Mouse (Mus musculus) liver, embryonic 15.5 days (tissue): Measurements from ENCODE around the gene Arhgap19. TPM values are rescaled to one million over a fixed set of nuclear protein-coding genes. Genes with fewer than 3 reads are reported as not detected.

Source experiments
- ATAC-seq: fragments of 200-750 bp; cut with Nextera tagmentation; 2 replicates; pipeline ENCODE4 v1.8.0; 2017; ENCODE audit warnings: moderate number of reproducible peaks, mild to moderate bottlenecking, moderate library complexity; ENCODE audit not compliant: insufficient read depth
- H3K27ac ChIP-seq: fragments of 300-500 bp; sonication (generic); replicated peaks from 2 replicates; pipeline ENCODE4 v1.5.1; 2015; ENCODE audit warnings: mild to moderate bottlenecking, inconsistent platforms
- H3K27me3 ChIP-seq: fragments of 300-500 bp; sonication (generic); 2 replicates; pipeline ENCODE4 v1.6.1; 2015; ENCODE audit warnings: mild to moderate bottlenecking, inconsistent platforms
- H3K36me3 ChIP-seq: fragments of 300-500 bp; sonication (generic); replicated peaks from 2 replicates; pipeline ENCODE4 v1.6.1; 2015; ENCODE audit warnings: moderate library complexity, mild to moderate bottlenecking, inconsistent platforms
- H3K4me1 ChIP-seq: fragments of 300-500 bp; sonication (generic); replicated peaks from 2 replicates; pipeline ENCODE4 v1.6.1; 2015; ENCODE audit warnings: inconsistent platforms
- H3K4me2 ChIP-seq: fragments of 300-500 bp; sonication (generic); 2 replicates; pipeline ENCODE4 v1.6.1; 2015; ENCODE audit warnings: moderate library complexity, mild to moderate bottlenecking, inconsistent platforms
- H3K4me3 ChIP-seq: fragments of 300-500 bp; sonication (generic); replicated peaks from 2 replicates; pipeline ENCODE4 v1.5.1; 2015; ENCODE audit warnings: mild to moderate bottlenecking, inconsistent platforms
- H3K9ac ChIP-seq: fragments of 300-500 bp; sonication (generic); 2 replicates; pipeline ENCODE4 v1.6.1; 2015; ENCODE audit warnings: moderate library complexity, mild to moderate bottlenecking, inconsistent platforms
- H3K9me3 ChIP-seq: fragments of 300-500 bp; sonication (generic); replicated peaks from 2 replicates; pipeline ENCODE4 v1.6.1; 2016; ENCODE audit warnings: inconsistent platforms
- WGBS: fragments of 180-500 bp; shearing (Covaris S2); methylation state at CpG from one replicate; pipeline ENCODE4 v1.1.7; 2015; ENCODE audit warnings: mixed read lengths; ENCODE audit not compliant: insufficient replicate concordance; 5-methylcytosine and 5-hydroxymethylcytosine counted together
- polyA plus RNA-seq: library from polyadenylated mRNA; unstranded; fragments of >200 nt; fragmentation: Nextera tagmentation; extraction: Ambion mirVana; gene quantifications from 2 replicates; pipeline ENCODE4 v1.2.1, GENCODE M21; 2015

Gene Arhgap19
- polyA plus RNA-seq, 1 experiment from 2014 or later: 26.6 TPM

DNA sequence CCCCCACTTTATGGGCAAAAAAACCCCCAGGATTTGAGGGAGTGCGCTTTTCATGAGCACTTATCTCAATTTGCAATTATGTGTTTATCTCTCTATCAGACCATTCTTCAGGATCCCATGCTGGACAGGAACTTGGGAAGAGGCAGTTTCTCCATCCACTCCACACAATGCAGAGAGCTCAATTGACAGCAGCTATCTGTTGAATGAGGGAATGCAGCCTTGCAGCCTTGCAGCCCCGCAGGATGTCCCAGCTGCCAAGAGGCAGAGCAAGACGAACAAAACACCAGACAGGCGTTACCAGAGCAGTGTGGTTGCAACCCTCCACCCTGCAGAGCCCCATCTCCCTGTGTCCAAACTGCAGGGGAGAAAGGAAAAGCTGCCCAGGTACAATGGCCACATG is 63.0 kb downstream of the Arhgap19 start:
- 10% methylated on average over 4 of the region's 4 CpGs for WGBS
- Histone ChIP-seq H3K9me3 (no peaks in the 10 kb centered on the region), H3K4me2 (peak overlapping the region; percentile 72), H3K27ac (0 out of 2 replicates have a peak overlapping the region, but pooled peaks have one; percentile 54), H3K9ac (0 out of 2 replicates have a peak overlapping the region, but pooled peaks have one; percentile 19), H3K4me1 (peaks cover 31% of the 10 kb centered on the region), H3K4me3 (no peak overlapping the region), H3K36me3 (no peaks in the 10 kb centered on the region), H3K27me3 (peaks cover 64% of the 10 kb centered on the region)
- no peak for ATAC-seq

DNA sequence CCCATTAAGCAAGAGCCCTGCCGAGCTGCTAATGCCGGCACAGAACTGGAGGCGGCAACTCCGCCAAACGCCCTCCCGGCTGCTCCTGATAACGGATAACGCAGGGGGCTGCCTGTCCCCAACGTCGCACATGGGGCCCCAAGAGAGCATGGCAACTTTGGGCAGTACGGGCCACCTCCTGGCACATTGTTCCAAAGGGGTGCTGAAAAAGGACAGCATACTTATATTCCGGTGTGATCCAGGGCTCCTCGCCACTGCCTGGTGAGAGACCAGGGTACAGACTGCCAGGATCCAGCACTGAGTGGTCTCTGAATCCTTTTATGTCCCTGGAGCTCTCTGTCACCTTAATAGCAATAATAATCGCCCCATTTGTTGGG is 63.4 kb downstream of the Arhgap19 start:
- 0 out of 2 replicates have a peak overlapping the region, but pooled peaks have one; percentile 19 for H3K9ac ChIP-seq
- 9% methylated on average over 14 of the region's 14 CpGs for WGBS
- H3K9me3 ChIP-seq: no peaks in the 10 kb centered on the region
- ATAC-seq: peak; percentile 81
- peak overlapping the region; percentile 54 for H3K27ac ChIP-seq
- peak overlapping the region; percentile 72 for H3K4me2 ChIP-seq
- H3K27me3 ChIP-seq: peaks cover 59% of the 10 kb centered on the region
- H3K4me1 ChIP-seq: peaks cover 31% of the 10 kb centered on the region
- H3K4me3 ChIP-seq: peak overlapping the region; percentile 42
- no peaks in the 10 kb centered on the region for H3K36me3 ChIP-seq

DNA sequence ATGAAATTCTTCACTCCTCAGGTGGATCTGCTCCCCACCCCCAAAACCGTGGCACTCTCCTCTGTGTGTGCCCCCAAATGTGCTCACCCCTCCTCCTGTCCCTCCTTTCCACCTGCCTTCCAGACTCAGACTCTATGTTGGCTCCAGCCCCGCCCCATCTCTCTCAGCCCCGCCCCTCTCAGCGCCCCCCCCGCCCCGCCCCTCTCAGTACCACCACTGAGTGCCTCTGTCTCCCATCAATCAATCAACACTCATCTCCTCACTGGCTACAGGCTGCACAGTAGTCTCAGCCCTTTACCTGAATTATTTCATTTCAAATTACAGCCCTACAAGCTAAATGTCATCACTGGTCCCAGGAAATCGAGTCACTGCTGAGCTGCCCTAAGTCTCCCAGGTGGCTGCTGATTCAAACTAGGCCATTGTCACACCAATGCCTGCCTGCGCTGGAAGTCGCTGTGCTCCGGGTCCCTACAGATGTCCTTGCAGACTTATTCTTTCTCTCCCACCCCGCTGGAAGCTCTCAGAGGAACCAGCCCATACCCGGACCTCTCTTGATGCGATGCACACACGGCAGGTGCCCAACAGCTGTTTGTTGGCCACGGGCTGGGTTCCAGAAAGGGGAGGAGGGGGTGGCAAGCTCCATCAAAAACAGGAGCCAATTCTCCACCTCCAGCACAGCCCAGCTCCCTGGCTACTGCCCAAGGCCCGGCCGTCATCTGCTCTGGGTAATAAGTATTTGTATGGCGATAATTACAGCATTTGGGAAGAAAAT is 64.0 kb downstream of the Arhgap19 start:
- WGBS: 3% methylated on average over 18 of the region's 18 CpGs
- peaks cover 31% of the 10 kb centered on the region for H3K4me1 ChIP-seq
- peak overlapping the region; percentile 42 for H3K4me3 ChIP-seq
- ATAC-seq: peak; percentile 55
- peak overlapping the region; percentile 72 for H3K4me2 ChIP-seq
- H3K27ac ChIP-seq: peak overlapping the region; percentile 54
- H3K36me3 ChIP-seq: no peaks in the 10 kb centered on the region
- 0 out of 2 replicates have a peak overlapping the region, but pooled peaks have one; percentile 19 for H3K9ac ChIP-seq
- peaks cover 53% of the 10 kb centered on the region for H3K27me3 ChIP-seq
- no peaks in the 10 kb centered on the region for H3K9me3 ChIP-seq

DNA sequence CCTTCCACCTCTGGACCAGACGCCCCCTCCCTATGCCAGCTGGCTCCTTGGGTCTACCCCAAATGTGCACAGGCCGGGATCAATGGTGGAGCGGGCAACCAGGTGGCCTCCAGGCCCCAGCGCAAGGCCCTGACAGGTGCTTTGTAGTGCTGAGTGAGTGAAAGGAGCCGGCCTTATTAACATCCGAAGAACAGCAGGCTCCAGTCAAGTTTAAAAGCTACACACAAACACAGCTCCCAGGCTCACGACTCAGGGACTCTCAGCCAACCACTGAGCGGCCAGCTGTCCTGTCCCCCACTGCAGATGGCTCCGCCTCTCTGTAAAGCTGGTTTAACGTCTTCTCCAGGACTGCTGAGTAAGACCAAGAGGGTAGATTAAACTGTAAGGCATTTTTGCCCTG is 67.2 kb downstream of the Arhgap19 start:
- H3K4me1 ChIP-seq: peaks cover 31% of the 10 kb centered on the region
- H3K9me3 ChIP-seq: no peaks in the 10 kb centered on the region
- H3K27me3 ChIP-seq: peaks cover 22% of the 10 kb centered on the region
- no peak overlapping the region for H3K9ac ChIP-seq
- H3K36me3 ChIP-seq: no peaks in the 10 kb centered on the region
- no peak overlapping the region for H3K4me3 ChIP-seq
- 22% methylated on average over 10 of the region's 10 CpGs for WGBS
- no peak for ATAC-seq
- no peak overlapping the region for H3K4me2 ChIP-seq
- no peak overlapping the region for H3K27ac ChIP-seq

DNA sequence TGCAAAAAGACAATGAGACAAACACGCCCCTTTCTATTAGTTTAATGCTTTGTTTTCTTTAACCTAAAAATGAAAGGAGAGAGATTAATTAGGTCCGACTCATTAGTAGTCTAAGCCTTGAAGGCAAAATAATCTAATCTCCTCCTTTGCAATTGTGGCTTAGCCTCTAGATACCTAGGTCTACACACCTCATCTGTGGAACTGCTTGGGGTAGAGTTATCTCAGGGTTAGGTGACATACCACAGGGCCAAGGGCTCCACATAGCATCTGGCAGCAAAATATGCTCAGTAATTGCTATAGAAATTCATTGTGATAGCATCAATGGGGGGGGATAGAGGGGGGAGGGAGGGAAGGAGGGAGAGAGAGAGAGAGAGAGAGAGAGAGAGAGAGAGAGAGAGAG is 76.4 kb downstream of the Arhgap19 start:
- H3K27ac ChIP-seq: no peak overlapping the region
- 0 out of 2 replicates have a peak, but pooled peaks cover 3% of the 10 kb centered on the region for H3K4me1 ChIP-seq
- H3K9ac ChIP-seq: no peak overlapping the region
- WGBS: 54% methylated on average over 2 of the region's 2 CpGs
- no peak for ATAC-seq
- no peaks in the 10 kb centered on the region for H3K36me3 ChIP-seq
- H3K4me3 ChIP-seq: no peak overlapping the region
- H3K27me3 ChIP-seq: no peaks in the 10 kb centered on the region
- no peaks in the 10 kb centered on the region for H3K9me3 ChIP-seq
- H3K4me2 ChIP-seq: no peak overlapping the region

DNA sequence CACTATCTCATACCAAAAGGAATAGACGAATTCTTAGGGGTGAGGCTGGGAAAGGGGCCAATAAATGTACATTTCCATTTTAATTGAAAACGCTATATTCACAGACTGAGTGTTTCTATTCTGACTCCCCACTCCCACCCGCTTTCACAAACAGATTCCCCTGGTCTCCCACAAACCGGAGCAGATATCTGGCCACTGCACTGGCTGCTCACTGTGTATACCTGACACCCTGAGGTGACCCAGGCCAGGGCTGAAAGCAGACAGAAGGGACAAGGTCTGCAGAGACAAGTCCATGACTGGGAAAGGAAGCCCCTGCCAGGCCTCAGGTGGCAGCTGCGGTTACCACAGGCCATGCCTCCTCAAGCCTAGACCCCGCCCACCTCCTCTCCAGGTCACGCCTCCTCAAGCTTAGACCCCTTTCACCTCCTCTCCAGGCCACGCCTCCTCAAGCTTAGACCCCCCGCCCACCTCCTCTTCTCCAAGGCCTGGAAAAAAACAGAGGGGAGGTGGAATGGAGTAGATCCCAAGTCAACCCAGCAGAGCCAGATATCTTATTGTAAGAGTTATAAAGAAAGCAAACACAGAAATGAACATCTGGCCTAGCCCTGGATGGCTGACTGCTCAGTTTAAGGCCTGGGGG is 76.9 kb downstream of the Arhgap19 start:
- H3K4me2 ChIP-seq: no peak overlapping the region
- no peak overlapping the region for H3K9ac ChIP-seq
- H3K4me3 ChIP-seq: no peak overlapping the region
- H3K27me3 ChIP-seq: no peaks in the 10 kb centered on the region
- H3K36me3 ChIP-seq: no peaks in the 10 kb centered on the region
- no peak for ATAC-seq
- WGBS: 34% methylated on average over 9 of the region's 9 CpGs
- no peaks in the 10 kb centered on the region for H3K9me3 ChIP-seq
- H3K4me1 ChIP-seq: 0 out of 2 replicates have a peak, but pooled peaks cover 3% of the 10 kb centered on the region
- H3K27ac ChIP-seq: no peak overlapping the region

DNA sequence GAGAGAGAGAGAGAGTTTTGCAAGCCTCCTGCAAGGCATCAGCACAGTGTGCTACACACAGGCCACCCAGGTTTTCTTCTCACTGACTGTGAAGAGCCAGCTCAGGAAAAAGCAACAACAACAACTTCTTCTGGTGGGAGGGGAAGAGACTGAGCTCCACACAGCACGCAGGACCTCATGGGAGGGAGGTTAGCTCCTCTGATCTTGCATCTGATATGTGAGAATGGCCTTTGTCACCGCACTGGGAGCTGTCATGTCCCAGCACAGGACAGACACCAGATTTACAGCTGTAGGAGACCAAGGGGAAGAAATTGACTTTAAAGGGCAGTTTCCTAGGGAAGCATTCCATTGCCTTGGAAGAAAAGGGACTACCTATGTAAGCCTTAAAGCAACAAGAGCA is 78.5 kb downstream of the Arhgap19 start:
- 24% methylated on average over 2 of the region's 2 CpGs for WGBS
- no peaks in the 10 kb centered on the region for H3K27me3 ChIP-seq
- no peak overlapping the region for H3K9ac ChIP-seq
- H3K4me2 ChIP-seq: no peak overlapping the region
- H3K4me3 ChIP-seq: no peak overlapping the region
- H3K4me1 ChIP-seq: 0 out of 2 replicates have a peak, but pooled peaks cover 3% of the 10 kb centered on the region
- no peaks in the 10 kb centered on the region for H3K36me3 ChIP-seq
- no peaks in the 10 kb centered on the region for H3K9me3 ChIP-seq
- no peak overlapping the region for H3K27ac ChIP-seq
- no peak for ATAC-seq

DNA sequence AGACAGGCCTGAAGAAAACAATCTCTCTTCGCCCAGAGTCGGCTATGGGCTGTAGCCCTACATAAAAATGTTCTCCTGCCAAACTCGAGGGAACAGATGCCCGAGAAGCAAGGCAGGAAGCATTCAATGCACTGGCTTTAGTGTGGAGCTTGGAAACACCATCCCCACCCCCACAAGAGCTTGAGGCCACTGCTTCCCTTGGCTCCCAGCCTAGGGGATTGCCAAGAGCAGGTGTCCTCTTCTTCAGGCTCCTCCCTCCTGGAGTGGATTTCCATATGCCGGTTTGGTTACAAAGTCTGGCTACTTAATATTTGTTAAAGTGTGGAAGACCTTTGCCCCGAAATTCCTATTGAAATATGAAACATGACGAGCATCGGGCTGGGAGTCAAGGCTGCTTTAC is 82.4 kb downstream of the Arhgap19 start:
- no peak overlapping the region for H3K27ac ChIP-seq

More for the DNA sequence above, 82.4 kb downstream of the Arhgap19 start:
- Histone ChIP-seq H3K4me3 (no peak overlapping the region), H3K4me1 (no peaks in the 10 kb centered on the region), H3K4me2 (no peak overlapping the region), H3K27me3 (no peaks in the 10 kb centered on the region), H3K9me3 (no peaks in the 10 kb centered on the region), H3K36me3 (no peaks in the 10 kb centered on the region), H3K9ac (no peak overlapping the region)
- ATAC-seq: no peak
- WGBS: 59% methylated on average over 8 of the region's 8 CpGs

Other genes with a start within 250 kb of the Arhgap19 start
- 1.1 and 1.6 TPM in 2 replicates for gene Gm340, start 219.7 kb downstream of the Arhgap19 start, polyA plus RNA-seq
- gene Slit1, start 58.4 kb downstream of the Arhgap19 start, polyA plus RNA-seq: 0.05 TPM in 2 replicates
- 8.5 and 9.1 TPM in 2 replicates for gene Frat1, start 27.9 kb upstream of the Arhgap19 start, polyA plus RNA-seq
- gene Frat2, start 46.1 kb upstream of the Arhgap19 start, polyA plus RNA-seq: 4.4 and 4.5 TPM in 2 replicates
- 8.5 and 8.6 TPM in 2 replicates for gene Rrp12, start 94.1 kb upstream of the Arhgap19 start, polyA plus RNA-seq
- 267 and 322 TPM in 2 replicates for gene Pgam1, start 109.9 kb upstream of the Arhgap19 start, polyA plus RNA-seq
- gene Exosc1, start 131.4 kb upstream of the Arhgap19 start, polyA plus RNA-seq: 29.2 and 31.4 TPM in 2 replicates
- gene Zdhhc16, start 131.4 kb upstream of the Arhgap19 start, polyA plus RNA-seq: 33.7 and 39.6 TPM in 2 replicates
- gene Mms19, start 179.1 kb upstream of the Arhgap19 start, polyA plus RNA-seq: 10.1 and 10.3 TPM in 2 replicates
- gene Ubtd1, start 179.7 kb upstream of the Arhgap19 start, polyA plus RNA-seq: 5.2 and 6.3 TPM in 2 replicates
- 0.17 and 0.21 TPM in 2 replicates for gene Ankrd2, start 234.0 kb upstream of the Arhgap19 start, polyA plus RNA-seq
- gene Hoga1, start 243.6 kb upstream of the Arhgap19 start, polyA plus RNA-seq: 50.6 and 59.0 TPM in 2 replicates